Mouse (Mus musculus): Measurements from ENCODE around the gene Lgr5.

The Lgr5 gene

GRCm38 (mm10) chr10:115492956-115493777, 94.4 kb downstream of the Lgr5 start:
- no peak for DNase-seq

GRCm38 (mm10) chr10:115491803-115492510, 95.6 kb downstream of the Lgr5 start:
- no peak for DNase-seq

DNA sequence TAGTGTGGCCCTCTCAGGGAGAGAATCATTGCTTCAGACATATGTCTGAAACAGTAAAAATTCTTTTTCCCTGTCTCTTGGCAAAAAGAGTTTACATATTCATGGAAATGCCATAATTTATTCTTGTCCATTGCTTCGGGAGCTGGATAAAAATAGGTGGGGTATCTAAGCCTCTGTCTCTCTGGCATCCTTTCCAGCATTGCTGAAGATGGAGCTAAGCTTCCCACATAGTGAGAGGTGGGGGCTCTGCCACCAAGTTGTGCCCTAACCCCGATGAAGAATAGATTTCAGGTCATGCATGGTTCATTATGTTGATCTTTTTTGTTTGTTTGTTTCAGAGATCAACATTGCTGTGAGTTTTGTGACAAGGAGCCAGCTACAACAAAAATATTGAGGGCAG, 102.0 kb downstream of the Lgr5 start:
- no peak for DNase-seq

- no peak for DNase-seq
Observed at GRCm38 (mm10) chr10:115484660-115485059, 102.9 kb downstream of the Lgr5 start.

DNA sequence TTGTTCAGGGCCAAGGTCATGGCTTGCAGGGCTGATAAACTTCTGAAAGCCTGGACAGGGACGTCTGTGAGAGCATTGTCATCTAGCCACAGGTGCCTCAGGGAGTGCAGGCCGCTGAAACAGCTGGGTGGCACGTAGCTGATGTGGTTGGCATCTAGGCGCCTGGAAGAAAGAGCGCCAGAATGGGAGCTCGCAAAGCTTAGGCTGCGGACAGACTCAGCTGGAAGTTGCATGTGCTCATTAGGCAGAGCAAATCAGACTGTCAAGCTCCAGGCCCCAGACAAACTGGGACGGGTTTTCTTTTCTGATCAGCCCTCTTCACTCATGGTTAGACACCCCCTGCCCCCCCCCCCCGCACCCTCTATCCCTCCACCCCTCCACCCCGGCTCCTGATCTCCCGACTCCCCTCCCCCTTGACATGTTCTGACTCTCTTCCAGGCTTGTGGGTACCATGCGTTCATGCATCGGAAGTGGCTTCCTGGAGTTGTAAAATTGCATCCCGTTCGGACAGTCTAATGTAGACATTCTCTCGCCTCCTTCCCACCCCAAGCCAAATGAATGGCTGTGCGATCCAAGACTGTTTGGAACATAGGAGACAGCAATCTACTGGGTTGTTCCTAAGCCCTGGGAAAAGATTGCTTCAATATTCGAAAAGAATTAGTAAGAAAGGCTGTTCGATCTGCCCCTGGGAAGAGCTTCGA, 109.0 kb downstream of the Lgr5 start:
- DNase-seq, result no peak

GRCm38 (mm10) chr10:115476506-115476905, 111.1 kb downstream of the Lgr5 start:
- no peak for DNase-seq

DNA sequence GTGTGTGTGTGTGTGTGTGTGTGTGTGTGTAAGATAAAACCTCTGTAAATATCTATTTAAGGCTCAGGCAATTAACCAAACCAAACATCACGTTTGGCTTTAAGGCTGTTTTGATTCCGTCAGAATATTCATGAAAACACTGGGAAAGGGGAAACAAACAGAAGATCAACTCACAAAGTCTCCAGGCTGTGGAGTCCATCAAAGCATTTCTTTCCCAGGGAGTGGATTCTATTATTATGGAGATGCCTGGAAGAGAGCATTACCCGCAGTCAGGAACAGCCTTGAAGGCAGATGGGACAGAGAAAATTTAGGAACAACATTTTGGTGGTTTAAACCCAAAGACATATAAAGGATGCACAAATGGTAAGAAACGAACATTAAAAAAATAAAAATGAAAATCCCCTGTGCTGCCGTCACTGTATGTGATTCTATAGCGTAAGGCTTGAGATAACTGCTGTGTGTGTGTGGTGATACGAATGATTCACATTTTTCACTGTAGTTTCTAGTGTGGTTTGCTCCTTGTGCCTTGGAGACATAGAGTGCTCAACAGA, 112.5 kb downstream of the Lgr5 start:
- no peak for DNase-seq

DNA sequence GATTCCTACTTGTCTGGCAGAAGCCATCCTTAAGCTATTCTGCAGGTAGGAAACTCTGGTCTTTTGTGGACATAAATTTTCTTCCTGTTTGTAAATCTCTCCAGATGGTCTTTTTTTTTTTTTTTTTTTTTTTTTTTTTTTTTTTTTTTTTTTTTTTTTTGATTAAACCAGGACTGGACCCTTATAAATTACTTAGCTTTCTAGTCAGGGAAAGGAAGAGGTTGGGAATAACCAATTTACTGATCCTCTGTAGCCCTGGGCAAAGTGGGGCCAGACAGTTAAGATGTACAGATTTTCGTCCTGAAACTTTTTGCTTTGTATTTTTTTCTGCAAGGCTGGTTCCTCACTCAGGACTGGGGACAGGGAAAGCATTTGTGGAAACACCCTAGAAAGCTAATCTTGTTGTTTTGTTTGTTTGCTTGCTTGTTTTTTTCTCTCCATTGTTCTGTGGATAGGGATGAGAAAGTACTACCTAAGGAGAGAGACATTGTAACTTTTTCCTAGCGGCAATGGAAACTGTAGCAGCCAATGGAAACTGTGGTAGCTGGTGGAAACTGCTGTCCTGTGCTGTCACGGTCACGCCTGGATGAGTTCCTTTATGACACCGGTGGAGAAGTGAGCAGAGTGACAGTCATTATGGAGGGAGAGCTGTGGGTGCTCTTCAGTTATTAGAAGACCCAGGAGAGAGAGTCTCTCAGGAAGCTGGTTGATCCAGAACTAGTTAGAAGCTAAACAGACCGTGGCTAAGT, 114.2 kb downstream of the Lgr5 start:
- no peak for DNase-seq

- no peak for DNase-seq
Observed at GRCm38 (mm10) chr10:115470621-115471334, 116.8 kb downstream of the Lgr5 start.

- DNase-seq, result no peak
Observed at GRCm38 (mm10) chr10:115469040-115469439, 118.5 kb downstream of the Lgr5 start.

DNA sequence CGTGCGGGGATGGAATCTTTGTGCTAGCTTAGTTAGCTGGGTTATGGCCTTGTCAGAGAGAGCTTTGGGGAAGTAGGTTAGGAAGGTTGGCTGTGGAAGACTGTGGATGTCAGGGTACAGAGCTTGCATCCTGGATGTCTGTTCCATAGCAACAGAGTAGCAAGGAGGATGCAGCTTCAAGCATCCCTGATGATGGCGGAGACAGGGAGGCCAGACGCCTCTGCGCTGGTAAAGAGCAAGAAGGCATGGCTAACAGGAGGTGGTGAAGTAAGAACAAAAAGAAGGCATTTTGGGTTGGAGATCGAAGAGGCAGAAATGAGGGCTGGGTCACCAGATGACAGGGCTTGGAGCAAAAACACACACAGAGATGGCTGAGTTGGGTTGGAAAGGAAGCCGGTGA, 118.9 kb downstream of the Lgr5 start:
- no peak for DNase-seq

GRCm38 (mm10) chr10:115467985-115468384, 119.6 kb downstream of the Lgr5 start:
- no peak for DNase-seq

DNA sequence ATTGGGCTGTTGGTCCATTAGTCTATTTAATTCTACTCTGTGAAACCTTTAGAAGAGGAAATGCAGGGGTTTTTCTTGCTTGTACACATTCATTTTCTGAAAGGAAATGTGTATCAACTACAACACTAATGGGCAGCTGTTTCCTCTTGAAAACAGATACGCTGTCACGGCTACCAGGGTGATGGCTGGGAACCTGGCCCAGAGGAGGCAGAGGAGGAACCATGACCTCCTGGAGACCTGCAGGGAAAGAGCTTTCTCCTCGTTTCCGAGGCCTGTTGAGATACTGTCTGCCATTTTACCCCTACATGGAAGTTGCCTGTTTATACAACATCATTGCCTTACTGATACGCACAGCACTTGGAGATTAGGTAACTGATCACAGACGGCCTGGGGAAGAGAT, 121.8 kb downstream of the Lgr5 start:
- no peak for DNase-seq

GRCm38 (mm10) chr10:115465072-115465471, 122.5 kb downstream of the Lgr5 start:
- DNase-seq, result no peak

GRCm38 (mm10) chr10:115462646-115463045, 124.9 kb downstream of the Lgr5 start:
- no peak for DNase-seq

DNA sequence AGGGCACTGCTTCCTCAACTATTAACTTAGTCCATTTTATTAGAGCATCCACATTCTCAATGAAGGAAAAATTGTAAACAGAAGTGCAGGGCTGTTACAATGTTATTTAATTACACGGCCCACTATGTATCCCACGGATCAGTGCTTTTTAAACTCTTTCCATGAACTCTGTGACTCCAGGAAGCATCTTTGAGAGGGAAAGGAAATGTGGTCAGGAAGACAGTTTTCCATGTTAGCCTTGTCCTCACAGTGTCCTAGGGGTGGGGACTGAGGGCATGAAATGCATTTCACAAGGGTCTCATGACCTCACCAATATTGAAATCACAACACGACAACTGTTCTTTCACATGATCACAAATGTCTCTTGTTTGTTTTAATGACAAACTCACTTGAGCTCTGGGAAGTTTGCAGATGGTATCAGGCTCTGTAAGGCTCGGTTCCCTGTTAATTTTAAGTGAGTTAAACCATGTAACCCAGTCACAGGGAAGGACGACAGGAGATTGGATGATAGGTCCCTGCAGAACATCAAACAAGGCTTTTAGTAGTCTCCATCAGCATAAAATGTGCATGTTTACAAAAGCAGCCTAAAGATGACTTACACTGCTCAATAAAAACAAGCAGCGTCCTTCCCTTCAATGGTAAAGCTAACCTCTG, 130.1 kb downstream of the Lgr5 start:
- DNase-seq, result no peak

GRCm38 (mm10) chr10:115448614-115449013, 139.0 kb downstream of the Lgr5 start:
- DNase-seq, result no peak

GRCm38 (mm10) chr10:115437286-115437685, 150.3 kb downstream of the Lgr5 start:
- no peak for DNase-seq

DNA sequence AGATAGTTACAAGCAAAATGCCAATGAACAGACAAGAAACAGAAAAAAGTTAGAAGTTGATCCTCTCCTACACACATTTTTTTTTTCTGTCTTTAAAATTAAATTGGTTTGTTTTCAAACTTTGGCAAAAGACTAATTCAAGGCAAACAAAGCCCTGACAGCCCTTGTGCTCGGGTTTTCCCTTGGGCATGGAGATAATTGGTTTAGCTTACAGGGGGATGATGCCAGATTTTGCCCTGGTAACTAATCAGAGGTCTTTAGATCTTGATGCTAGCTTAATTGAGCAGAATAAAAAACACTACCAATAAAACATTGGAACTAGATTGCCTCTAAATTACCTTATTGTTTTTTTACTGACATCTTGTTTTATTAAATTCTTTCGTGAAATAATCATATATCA, 162.2 kb downstream of the Lgr5 start:
- no peak for DNase-seq

GRCm38 (mm10) chr10:115421976-115422375, 165.6 kb downstream of the Lgr5 start:
- no peak for DNase-seq

DNA sequence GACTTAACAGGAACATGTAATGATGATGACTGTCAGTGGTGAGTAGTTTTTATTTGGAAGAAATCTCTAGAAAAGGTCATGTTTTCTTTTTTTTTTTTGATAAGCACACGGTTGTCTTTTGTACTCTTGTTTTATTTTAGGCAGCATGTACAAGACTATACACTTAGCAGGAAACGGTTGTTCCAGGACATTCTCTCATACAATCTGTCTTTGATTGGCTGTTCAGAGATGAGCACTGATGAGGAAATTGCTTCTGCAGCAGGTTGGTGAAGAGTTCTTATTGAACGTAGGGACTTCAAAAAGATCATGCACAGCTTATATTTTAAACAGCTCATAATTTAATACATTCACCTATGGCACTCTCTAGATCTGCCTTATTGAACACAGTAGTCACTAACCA, 173.5 kb downstream of the Lgr5 start:
- no peak for DNase-seq

Data from kidney, adult 11 months (tissue).